Mouse (Mus musculus): ENCODE data around the gene Nfatc3. TPM values are rescaled to one million over a fixed set of nuclear protein-coding genes. Genes with fewer than 3 reads are reported as not detected.

Gene Nfatc3
- polyA plus RNA-seq, 1 experiment = 11.1 TPM

DNA sequence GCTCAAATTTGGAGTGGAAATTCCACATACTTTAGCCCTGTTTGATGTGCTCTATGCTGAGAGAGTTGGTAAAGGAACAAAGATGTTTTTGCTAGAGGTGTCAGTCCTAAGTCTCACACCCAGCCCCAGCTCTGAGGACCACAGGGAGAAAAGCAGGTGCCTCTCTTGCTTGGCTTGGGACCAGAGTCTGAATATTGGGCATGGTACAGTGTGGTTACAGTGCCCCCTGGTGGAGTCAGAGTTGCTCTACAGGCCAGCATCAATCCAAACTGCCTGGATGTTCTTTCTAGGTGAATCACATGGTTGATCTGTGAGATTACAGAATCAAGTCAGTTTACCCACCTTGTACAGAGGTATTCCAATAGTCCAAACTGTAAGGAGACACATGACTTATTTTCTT, 36.2 kb upstream of the Nfatc3 start:
- no peaks in the 10 kb centered on the region for H3K27me3 ChIP-seq (ENCODE audit: control insufficient read depth, insufficient read depth, low read length)
- H3K27ac ChIP-seq (ENCODE audit: insufficient read depth, low read length) = no peak overlapping the region
- TF ChIP-seq POLR2A (IDR thresholded peaks at IDR 0.05; ENCODE audit: borderline replicate concordance, insufficient read depth, low read length) = no peak
- TF ChIP-seq CTCF (IDR thresholded peaks at IDR 0.05; ENCODE audit: borderline replicate concordance, insufficient read depth, low read depth, low read length) = peak; percentile 99
- peak; percentile 79 to 86 for DNase-seq
- no peaks in the 10 kb centered on the region for H3K4me1 ChIP-seq (ENCODE audit: control insufficient read depth, insufficient read depth, low read length)
- no peak overlapping the region for H3K4me3 ChIP-seq (replicated peaks; ENCODE audit: insufficient read depth, low read depth, low read length)

DNA sequence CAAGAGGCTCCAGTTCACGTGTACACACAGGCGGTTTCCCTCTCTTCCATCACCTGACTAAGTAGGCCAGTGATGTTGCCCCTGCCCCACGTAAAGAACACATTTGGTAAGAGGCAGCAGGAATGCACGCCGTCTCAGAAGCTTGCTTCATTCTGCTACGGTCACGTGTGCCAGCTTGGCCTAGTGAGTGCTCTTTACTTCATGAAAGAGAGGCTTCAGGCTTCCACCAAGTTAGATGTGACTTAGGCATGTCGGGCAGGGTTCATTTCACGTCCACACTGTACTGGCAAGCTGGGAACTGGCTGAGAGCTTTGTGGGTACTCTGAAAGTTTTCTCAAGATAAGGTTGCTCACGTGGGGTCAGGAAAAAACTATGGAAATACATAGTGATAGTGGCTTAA, 19.9 kb upstream of the Nfatc3 start:
- TF ChIP-seq CTCF (IDR thresholded peaks at IDR 0.05; ENCODE audit: borderline replicate concordance, insufficient read depth, low read depth, low read length) (no peak), POLR2A (IDR thresholded peaks at IDR 0.05; ENCODE audit: borderline replicate concordance, insufficient read depth, low read length) (no peak)
- 90% methylated on average over 10 of the region's 10 CpGs for WGBS
- H3K4me3 ChIP-seq (replicated peaks; ENCODE audit: insufficient read depth, low read depth, low read length) = no peak overlapping the region
- no peak overlapping the region for H3K27ac ChIP-seq (ENCODE audit: insufficient read depth, low read length)
- DNase-seq = no peak
- no peaks in the 10 kb centered on the region for H3K27me3 ChIP-seq (ENCODE audit: control insufficient read depth, insufficient read depth, low read length)
- no peaks in the 10 kb centered on the region for H3K4me1 ChIP-seq (ENCODE audit: control insufficient read depth, insufficient read depth, low read length)

GRCm38 (mm10) chr8:106039605-106040004, 19.0 kb upstream of the Nfatc3 start:
- TF ChIP-seq POLR2A (IDR thresholded peaks at IDR 0.05; ENCODE audit: borderline replicate concordance, insufficient read depth, low read length) (no peak), CTCF (IDR thresholded peaks at IDR 0.05; ENCODE audit: borderline replicate concordance, insufficient read depth, low read depth, low read length) (no peak)
- 86% methylated on average over 4 of the region's 4 CpGs for WGBS
- no peak overlapping the region for H3K4me3 ChIP-seq (replicated peaks; ENCODE audit: insufficient read depth, low read depth, low read length)
- H3K27me3 ChIP-seq (ENCODE audit: control insufficient read depth, insufficient read depth, low read length) = no peaks in the 10 kb centered on the region
- no peak for DNase-seq
- H3K27ac ChIP-seq (ENCODE audit: insufficient read depth, low read length) = no peak overlapping the region
- H3K4me1 ChIP-seq (ENCODE audit: control insufficient read depth, insufficient read depth, low read length) = no peaks in the 10 kb centered on the region

DNA sequence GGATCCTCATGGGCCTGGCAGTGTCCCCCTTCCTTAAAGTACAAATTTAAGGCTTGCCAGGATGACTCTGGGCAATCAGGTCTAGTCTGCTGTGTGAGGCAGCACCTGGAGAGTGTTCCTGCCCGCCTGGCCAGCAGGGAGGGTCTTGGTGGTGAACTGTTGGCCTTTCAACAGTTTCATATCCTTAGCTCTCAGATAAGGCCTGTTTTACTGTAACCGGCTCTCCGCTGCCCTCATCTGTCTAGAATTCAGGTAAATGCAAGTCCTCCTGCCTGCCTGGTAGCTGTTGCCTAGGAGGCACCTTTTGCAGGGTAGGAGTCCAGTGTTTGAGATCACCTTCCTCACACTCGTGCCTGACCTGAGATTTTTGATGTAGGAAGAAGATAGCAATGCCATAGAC, 18.4 kb upstream of the Nfatc3 start:
- TF ChIP-seq CTCF (IDR thresholded peaks at IDR 0.05; ENCODE audit: borderline replicate concordance, insufficient read depth, low read depth, low read length) = no peak
- no peak for TF ChIP-seq POLR2A (IDR thresholded peaks at IDR 0.05; ENCODE audit: borderline replicate concordance, insufficient read depth, low read length)
- no peak for DNase-seq
- Histone ChIP-seq H3K27ac (ENCODE audit: insufficient read depth, low read length) (no peak overlapping the region), H3K4me3 (replicated peaks; ENCODE audit: insufficient read depth, low read depth, low read length) (no peak overlapping the region), H3K4me1 (ENCODE audit: control insufficient read depth, insufficient read depth, low read length) (no peaks in the 10 kb centered on the region), H3K27me3 (ENCODE audit: control insufficient read depth, insufficient read depth, low read length) (no peaks in the 10 kb centered on the region)
- WGBS = 79% methylated on average over 4 of the region's 4 CpGs

DNA sequence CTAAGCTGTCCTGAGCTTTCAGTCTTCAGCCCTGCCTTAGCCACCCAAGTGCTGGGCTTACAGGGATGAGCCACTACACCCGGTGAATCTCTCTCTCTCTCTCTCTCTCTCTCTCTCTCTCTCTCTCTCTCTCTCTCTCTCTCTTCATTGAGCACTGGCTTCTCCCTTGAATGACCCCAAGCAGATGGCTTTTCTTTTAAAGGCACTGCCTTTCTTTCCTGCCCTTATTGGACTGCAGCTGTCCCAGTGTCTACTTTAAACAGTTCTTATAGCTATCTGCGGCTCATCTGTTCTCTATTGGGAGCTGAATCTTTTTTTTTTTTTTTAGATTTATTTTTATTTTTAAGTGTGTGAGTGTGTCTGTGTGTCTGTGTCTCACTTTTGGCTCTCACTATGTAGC, 15.6 kb upstream of the Nfatc3 start:
- no peak for DNase-seq
- H3K4me1 ChIP-seq (ENCODE audit: control insufficient read depth, insufficient read depth, low read length) = no peaks in the 10 kb centered on the region
- H3K4me3 ChIP-seq (replicated peaks; ENCODE audit: insufficient read depth, low read depth, low read length) = no peak overlapping the region
- H3K27ac ChIP-seq (ENCODE audit: insufficient read depth, low read length) = no peak overlapping the region
- no peak for TF ChIP-seq POLR2A (IDR thresholded peaks at IDR 0.05; ENCODE audit: borderline replicate concordance, insufficient read depth, low read length)
- TF ChIP-seq CTCF (IDR thresholded peaks at IDR 0.05; ENCODE audit: borderline replicate concordance, insufficient read depth, low read depth, low read length) = no peak
- 74% methylated on average over 2 of the region's 2 CpGs for WGBS
- H3K27me3 ChIP-seq (ENCODE audit: control insufficient read depth, insufficient read depth, low read length) = no peaks in the 10 kb centered on the region

DNA sequence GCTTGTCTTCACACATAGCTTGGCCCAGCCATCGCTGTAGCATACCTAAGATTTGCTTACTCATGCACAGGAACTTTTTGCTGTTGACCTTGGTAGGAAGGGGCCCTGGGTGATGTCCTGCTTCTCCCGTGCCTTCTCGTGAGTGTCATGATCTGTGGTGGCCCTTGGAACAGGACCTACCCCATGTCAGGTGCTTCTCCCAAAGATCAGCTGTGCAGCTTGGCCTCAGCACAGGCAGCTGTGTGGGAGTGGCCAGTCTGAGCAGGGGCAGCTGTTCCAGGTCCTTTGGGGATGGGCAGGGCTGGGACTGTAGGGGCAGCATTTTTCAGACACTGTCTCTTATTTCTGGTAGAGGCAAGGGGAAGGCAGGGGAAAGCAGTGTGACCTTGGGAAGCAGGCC, 14.5 kb upstream of the Nfatc3 start:
- Histone ChIP-seq H3K4me1 (ENCODE audit: control insufficient read depth, insufficient read depth, low read length) (no peaks in the 10 kb centered on the region), H3K27me3 (ENCODE audit: control insufficient read depth, insufficient read depth, low read length) (no peaks in the 10 kb centered on the region), H3K27ac (ENCODE audit: insufficient read depth, low read length) (no peak overlapping the region), H3K4me3 (replicated peaks; ENCODE audit: insufficient read depth, low read depth, low read length) (no peak overlapping the region)
- DNase-seq = no peak
- 74% methylated on average over 3 of the region's 3 CpGs for WGBS
- TF ChIP-seq POLR2A (IDR thresholded peaks at IDR 0.05; ENCODE audit: borderline replicate concordance, insufficient read depth, low read length) (no peak), CTCF (IDR thresholded peaks at IDR 0.05; ENCODE audit: borderline replicate concordance, insufficient read depth, low read depth, low read length) (no peak)

DNA sequence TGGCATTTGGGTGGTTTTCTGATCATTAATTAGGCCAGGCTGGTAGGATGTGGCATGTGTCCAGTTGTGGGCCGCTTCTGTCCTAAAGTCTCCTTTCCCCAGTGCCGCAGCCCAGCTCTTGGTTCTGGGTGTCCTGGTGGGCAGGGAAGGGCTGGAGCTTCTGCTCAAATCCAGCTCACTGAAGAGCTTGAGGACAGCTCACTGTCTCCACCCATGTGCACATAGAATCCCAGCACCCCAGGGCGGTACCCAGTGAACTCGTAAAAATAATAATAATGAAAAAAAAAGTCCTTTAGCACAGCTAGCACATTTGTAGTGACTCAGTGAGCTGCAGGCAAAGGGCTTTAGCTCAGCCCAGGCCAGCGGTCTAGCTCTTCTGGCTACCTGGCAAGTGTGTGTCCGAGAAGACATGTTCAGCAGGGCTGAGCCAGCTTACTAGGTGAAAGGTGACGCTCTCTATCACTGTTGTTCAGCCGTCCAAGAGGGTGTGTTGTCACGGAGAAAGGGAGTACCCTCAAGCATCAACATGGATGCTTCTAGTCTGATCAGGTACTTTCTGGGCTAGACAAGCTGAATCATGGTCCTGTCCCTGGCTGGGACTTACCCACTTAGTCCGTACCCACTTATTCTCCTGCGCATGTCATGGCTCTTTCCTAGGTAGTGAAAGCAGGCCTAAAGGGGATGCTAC, 11.6 kb upstream of the Nfatc3 start:
- WGBS = 93% methylated on average over 11 of the region's 11 CpGs
- no peak for TF ChIP-seq CTCF (IDR thresholded peaks at IDR 0.05; ENCODE audit: borderline replicate concordance, insufficient read depth, low read depth, low read length)
- no peak for TF ChIP-seq POLR2A (IDR thresholded peaks at IDR 0.05; ENCODE audit: borderline replicate concordance, insufficient read depth, low read length)
- no peak for DNase-seq

GRCm38 (mm10) chr8:106047854-106048630, 10.6 kb upstream of the Nfatc3 start:
- Histone ChIP-seq H3K27me3 (ENCODE audit: control insufficient read depth, insufficient read depth, low read length) (no peaks in the 10 kb centered on the region), H3K27ac (ENCODE audit: insufficient read depth, low read length) (no peak overlapping the region), H3K4me3 (replicated peaks; ENCODE audit: insufficient read depth, low read depth, low read length) (no peak overlapping the region), H3K4me1 (ENCODE audit: control insufficient read depth, insufficient read depth, low read length) (no peaks in the 10 kb centered on the region)
- DNase-seq = no peak
- 76% methylated on average over 4 of the region's 5 CpGs for WGBS
- TF ChIP-seq CTCF (IDR thresholded peaks at IDR 0.05; ENCODE audit: borderline replicate concordance, insufficient read depth, low read depth, low read length) = no peak
- TF ChIP-seq POLR2A (IDR thresholded peaks at IDR 0.05; ENCODE audit: borderline replicate concordance, insufficient read depth, low read length) = no peak

More for the DNA sequence above, 11.6 kb upstream of the Nfatc3 start:
- H3K27me3 ChIP-seq (ENCODE audit: control insufficient read depth, insufficient read depth, low read length) = no peaks in the 10 kb centered on the region
- no peaks in the 10 kb centered on the region for H3K4me1 ChIP-seq (ENCODE audit: control insufficient read depth, insufficient read depth, low read length)
- no peak overlapping the region for H3K27ac ChIP-seq (ENCODE audit: insufficient read depth, low read length)
- H3K4me3 ChIP-seq (replicated peaks; ENCODE audit: insufficient read depth, low read depth, low read length) = no peak overlapping the region
